Mouse (Mus musculus) heart, postnatal 0 days (tissue): ENCODE measurements at regions not wholly inside any gene's neighbourhood (a gene's known extent, or its start where the extent isn't known, plus 50 kb on each side); places are given as distances from the start of the nearest gene placed in this dataset.

Experiments used
- CTCF ChIP-seq: IDR thresholded peaks from 2 replicates; pipeline ENCODE4 v1.5.1; 2016; ENCODE audit warnings: antibody characterized with exemption, control low read depth, low read depth
- EP300 ChIP-seq: IDR thresholded peaks from 2 replicates; pipeline ENCODE4 v1.6.1; 2016; ENCODE audit warnings: antibody characterized with exemption, low read depth

- TF ChIP-seq CTCF (no peak), EP300 (no peak)
Measured at GRCm38 (mm10) chr19:27031030-27031700, 145.5 kb downstream of the Gm815 start.
